Mouse (Mus musculus) embryo, embryonic 10 days (tissue): Measurements from ENCODE around the gene Zfp507.

Experiments
- DNase-seq: peaks from one replicate; pipeline ENCODE4 v3.0.0-alpha.2; 2015; ENCODE audit warnings: low spot score

The Zfp507 gene

DNA sequence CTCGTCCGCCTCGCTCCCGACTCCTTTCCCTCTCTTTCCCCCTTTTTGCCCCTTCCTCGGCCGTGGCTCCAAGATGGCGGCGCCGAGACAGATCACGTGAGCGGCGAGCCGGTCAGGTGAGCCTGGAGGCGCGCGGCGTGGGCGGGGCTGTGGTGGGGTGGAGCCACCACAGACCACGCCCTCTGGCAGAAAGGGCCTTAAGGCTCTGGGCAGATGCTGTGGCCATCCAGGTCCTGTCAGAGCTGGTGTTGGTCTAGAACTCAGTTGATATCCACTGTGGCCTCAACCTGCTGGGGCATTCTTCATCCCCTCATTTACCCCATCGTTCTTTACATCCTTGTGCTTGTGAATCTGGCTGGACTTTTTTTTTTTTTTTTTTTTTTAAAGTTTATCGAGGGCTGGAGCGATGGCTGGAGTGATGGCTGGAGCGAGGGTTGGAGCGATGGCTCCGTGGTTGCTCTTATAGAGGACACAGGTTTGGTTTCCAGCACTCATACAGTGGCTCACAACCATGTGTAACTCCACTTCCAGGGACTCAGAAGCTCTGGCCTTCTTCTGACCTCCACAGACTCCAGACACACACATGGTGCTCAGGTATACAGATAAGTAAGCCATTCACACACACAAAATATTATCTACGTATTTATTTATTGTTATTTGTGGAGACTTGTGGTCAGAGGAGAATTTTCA lies at the start of gene Zfp507:
Gene Zfp507 (minus strand): TSS at position 98 of the 690 bp plus-strand sequence.
- peak; percentile 95 for DNase-seq

GRCm38 (mm10) chr7:35850426-35850825 lies 47.6 kb upstream of the Zfp507 start:
- DNase-seq = no peak

DNA sequence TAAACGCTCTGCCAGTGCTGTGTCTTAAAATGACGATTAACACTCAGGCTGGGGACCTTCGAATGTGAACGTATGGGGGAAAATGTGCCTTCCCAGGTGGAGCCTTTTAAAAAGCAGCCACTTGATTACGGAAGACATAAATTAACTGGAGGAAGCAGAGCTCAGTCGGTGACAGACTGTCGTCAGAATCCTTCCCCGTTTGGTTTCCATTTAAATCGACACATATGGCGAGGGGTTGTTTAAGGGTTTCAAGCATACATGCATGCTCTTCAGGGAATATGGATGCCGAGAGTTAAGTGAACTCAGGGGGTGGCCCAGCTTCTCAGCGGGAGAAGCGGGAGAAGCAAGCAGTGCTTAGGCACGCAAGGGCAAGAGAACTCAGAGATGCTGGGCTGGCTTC lies 45.7 kb upstream of the Zfp507 start:
- peak; percentile 14 for DNase-seq

DNA sequence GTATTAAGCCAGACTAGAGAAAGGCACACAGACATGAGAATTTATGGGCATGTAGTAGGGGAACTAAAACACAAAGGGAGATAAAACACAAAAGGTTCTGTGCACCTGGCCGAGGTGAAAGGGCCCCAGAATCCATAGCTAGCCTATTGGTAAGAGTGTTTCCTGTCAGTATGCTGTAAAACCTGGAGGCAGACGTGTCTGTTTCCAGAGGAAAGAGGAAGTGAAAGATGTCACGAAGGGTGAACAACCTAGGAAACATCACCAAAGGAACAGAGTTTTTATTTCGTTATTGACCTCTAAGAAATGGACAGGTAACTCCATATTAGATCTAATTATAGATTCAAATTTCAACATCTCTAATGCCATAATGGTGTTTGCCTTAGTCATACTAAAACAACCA lies 37.7 kb upstream of the Zfp507 start:
- DNase-seq = no peak

DNA sequence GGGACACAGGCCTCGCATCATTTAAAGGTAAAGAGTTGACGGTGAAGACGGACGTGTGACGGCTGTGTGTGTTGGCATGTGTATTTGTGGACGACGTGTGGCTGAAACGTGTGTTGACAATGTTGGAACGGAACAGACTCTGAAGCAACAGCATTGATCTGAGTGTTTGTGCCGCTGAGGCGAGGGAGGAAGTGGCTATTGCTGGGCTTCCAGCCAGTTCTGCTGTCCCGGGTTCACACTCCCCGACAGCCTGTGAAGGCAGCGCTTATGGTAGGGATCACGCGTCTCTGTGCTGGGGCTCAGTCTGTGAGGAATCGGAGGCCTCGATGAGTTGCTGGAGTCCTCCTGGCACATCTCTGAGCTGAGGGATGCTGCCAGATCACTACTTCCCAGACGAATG lies 34.0 kb upstream of the Zfp507 start:
- DNase-seq = no peak

DNA sequence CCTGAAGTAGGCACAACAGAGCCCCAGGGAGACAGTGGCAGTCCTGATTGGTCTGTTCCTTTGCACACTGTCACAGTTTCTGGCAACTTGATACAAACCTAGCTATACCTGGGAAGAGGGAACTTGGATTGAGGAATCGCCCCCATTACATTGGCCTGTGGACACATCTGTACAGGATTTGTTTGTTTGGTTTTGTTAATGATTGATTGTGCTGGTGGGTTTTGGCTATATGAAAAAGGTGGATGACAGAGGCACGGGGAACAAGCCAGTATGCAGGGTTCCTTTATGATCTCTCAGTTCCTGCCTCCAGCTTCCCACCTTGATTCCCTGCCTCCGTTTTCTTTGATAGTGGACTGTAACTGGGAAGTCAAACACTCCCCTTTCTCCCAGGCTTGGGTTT lies 33.6 kb upstream of the Zfp507 start:
- DNase-seq = no peak

DNA sequence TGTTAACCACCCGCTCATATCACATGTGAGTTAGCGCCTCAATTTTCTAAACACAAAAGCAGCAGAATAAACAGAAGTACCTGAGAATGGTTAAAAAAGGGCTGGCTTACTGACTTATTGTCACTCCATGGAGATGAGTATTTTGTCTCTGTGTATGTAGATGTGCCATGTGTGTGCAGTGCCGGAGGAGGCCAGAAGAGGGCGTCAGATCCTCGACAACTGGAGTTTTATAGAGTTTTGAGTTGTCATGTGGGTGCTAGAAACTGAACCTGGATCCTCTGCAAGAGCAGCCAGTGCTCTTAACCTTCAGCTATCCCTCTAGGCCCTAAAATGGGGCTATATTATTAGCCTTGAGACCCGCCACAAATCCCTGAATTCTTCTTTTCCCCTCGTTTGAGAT lies 27.3 kb upstream of the Zfp507 start:
- DNase-seq = no peak

GRCm38 (mm10) chr7:35823906-35824305 lies 21.1 kb upstream of the Zfp507 start:
- DNase-seq = no peak

- no peak for DNase-seq
These were observed 19.5 kb upstream of the Zfp507 start for GRCm38 (mm10) chr7:35822320-35822719.

- no peak for DNase-seq
These were observed 18.6 kb upstream of the Zfp507 start for GRCm38 (mm10) chr7:35821357-35821756.

DNA sequence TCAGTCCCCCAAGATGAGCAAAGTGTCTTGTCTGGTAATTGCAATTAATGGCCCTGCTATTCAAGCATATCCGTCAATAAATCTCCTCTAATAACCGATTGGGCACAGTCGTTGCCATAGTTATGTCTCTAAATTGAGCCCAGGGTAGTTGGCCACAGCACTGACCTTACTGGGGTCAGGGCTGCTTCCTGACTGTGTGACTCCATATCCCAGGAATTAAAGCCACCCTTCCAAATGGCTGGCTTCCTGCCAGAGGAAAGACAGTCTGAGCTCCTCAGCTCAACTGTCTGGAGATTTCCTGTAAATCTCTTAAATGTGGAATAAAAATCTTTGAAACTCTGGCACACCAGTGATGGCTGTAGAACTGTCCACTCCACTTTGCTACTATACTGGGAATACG lies 16.7 kb upstream of the Zfp507 start:
- no peak for DNase-seq

DNA sequence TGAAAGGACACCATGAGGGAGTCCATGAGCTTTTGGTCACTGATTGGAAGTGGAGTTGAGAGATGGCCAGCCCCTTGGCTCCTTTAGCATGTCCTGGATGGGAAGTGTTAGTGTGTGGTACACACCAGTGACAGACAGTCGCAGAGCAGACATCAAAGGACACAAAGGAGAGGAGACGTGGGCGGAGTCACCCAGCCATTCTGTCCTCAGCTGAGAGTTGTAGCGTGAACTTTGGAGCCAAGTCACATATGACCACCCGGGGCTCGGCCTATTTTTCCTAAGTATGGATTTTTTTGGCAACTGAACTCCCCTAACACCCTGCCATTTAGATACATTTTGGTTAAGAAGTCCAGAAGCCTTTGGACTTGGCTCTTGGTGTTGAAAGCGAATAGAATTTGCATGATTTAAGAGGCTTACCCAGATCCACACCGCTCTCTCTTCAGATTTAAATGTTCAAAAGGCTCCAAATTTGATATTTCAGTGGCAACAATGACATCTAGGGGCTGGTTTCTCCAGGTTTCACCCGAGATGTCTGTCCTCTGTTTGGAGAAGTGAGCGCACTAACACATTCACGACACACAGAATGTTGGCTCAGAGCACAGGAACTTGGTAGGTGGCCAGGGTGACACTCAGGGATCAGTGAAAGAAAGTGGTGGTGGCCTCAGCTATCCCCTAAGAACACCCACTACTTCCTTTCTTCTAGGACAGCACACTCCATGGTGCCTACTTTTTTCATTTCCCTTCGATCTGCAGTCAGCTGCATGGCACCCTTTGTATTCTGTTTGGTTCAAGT lies 12.2 kb upstream of the Zfp507 start:
- no peak for DNase-seq

DNA sequence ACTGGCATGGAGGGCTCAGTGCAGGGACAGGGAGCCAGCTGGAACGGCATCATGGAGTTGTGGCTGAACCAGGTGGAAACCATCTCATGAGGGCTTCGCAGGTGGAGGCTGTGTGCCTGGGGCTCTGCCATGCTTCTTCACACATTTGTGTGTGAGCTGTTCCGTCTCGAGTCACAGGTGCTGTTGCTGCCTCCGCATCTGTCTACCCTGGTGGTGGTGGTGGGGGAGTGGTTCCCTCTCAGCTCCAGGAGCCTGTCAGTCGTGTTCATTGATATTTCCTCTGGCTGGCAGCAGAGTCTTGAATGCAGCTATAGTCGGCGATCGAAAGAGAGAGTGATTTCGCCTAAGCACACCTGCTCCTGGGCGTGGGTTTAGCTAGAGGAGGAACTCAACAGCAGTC lies 10.5 kb upstream of the Zfp507 start:
- DNase-seq = no peak

DNA sequence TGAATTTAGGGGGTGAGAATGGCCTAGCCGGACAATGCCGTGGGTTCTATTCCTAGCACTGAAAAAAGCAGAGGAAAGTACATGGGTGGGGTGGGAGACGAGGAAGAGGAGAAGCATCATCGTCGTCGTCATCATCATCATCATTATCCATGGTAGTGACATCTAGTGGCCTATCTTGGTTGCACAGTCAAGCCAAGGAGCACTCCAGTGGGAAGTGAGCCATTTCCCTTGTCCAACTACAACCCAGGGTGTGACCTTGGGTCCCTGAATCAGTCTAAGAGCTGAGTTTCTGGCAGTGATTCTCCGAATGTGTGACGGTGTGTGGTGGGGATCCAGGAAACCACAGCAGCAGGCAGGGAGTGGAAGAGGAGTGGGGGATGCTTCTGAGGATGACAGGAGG lies 7.9 kb upstream of the Zfp507 start:
- DNase-seq = peak; percentile 43

- no peak for DNase-seq
These were observed 1.4 kb upstream of the Zfp507 start for GRCm38 (mm10) chr7:35804206-35804605.

GRCm38 (mm10) chr7:35802201-35802905 lies 450 bp downstream of the Zfp507 start:
- DNase-seq = peak; percentile 51

DNA sequence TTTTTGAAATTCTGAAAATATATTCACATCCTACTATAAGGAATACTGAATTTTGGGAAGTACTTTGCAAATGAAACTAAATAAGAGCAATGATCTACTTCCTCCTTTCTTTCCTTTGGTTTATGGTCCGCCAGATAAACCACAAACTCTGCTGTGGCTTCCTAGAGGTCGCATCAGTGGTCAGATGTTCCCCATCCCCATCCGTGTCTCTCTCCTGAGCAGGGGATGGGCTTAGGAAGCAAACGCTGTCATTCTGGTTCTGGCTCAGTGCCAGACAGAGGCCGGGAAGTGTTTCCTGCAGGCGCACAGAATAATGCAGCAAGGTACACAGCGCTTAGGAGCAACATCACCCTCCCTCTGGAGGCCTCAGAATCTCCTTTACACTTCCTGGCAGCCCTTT lies 6.7 kb downstream of the Zfp507 start:
- no peak for DNase-seq

GRCm38 (mm10) chr7:35794145-35794664 lies 8.6 kb downstream of the Zfp507 start:
- no peak for DNase-seq

- no peak for DNase-seq
These were observed 10.5 kb downstream of the Zfp507 start for GRCm38 (mm10) chr7:35792150-35792848.

- no peak for DNase-seq
These were observed 11.9 kb downstream of the Zfp507 start for GRCm38 (mm10) chr7:35790926-35791325.

DNA sequence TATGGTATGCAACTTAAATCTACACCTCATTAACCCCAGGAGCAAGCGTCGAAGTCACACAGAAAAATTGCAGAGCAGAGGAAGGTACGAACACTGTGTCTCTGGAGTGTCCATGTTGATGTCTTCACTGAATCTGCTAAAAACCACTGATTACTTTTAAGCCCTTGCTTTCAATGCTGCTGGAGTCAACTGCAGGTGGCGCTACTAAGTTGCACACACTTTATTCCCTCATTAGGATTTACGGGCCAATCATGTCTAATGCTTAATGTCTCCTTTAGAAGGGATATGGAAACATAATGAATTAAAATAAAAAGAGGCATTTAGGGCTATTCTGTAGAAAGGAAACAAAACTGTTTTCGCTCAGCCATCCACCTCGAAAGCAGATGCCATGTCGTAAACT lies 12.6 kb downstream of the Zfp507 start:
- DNase-seq = peak; percentile 18

- DNase-seq = no peak
These were observed 17.2 kb downstream of the Zfp507 start for GRCm38 (mm10) chr7:35785579-35785978.
